In the genomic region with DNA sequence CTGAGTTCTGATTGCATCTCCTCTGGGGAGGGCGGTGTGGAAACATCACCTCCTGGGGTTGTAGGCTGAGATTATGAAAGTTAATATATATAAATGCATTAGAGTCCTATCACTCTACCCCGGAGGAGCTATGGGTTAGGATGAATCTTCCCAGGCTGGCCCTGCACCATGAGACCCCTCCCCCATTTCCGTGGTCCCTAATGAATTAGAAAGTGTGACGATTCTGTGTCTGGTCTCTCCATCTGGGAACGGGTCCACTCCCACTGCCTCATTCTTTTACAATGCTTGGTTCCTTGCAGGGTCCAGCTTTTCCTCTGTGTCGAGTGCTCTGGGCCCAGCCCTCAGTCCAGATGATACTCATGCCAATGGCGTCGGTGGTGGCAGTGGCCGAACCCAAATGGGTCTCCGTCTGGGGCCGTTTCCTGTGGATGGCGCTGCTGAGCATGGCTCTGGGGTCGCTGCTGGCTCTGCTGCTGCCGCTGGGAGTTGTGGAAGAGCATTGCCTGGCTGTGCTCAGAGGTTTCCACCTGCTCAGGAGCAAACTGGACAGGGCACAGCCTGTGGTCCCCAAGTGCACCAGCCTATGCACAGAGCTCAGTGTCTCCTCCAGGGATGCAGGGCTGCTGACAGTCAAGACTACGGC, we compare ENCODE assay signal across 8 mouse cellular contexts. TPM values are rescaled to one million over a fixed set of nuclear protein-coding genes. Genes with fewer than 3 reads are reported as not detected.
A peak's percentile ranks its signal among the peaks of the same experiment; 100 is the strongest.
DNase-seq lines count a peak whose midpoint lies in the region; ATAC-seq and TF ChIP-seq lines count a peak whose summit lies in the region.

No protein-coding gene starts in this region.

- H3K9me3 ChIP-seq in kidney, embryonic 15.5 days (replicated peaks) = no peaks in the 10 kb centered on the region
- no peaks in the 10 kb centered on the region for H3K9me3 ChIP-seq in forebrain, postnatal 0 days (ENCODE audit: low read length)
- H3K9me3 ChIP-seq in midbrain, embryonic 11.5 days (ENCODE audit: control insufficient read depth, low read length) = no peaks in the 10 kb centered on the region

- WGBS in kidney, embryonic 15.5 days = 36% methylated on average over 15 of the region's 15 CpGs
- 57% methylated on average over 15 of the region's 15 CpGs for WGBS in bone marrow, adult 2 months
- WGBS in forebrain, postnatal 0 days = 40% methylated on average over 15 of the region's 15 CpGs
- WGBS in midbrain, embryonic 11.5 days = 44% methylated on average over 15 of the region's 15 CpGs

- H3K9ac ChIP-seq in kidney, embryonic 15.5 days = peak overlapping the region; percentile 50
- H3K9ac ChIP-seq in forebrain, postnatal 0 days = peak overlapping the region; percentile 75
- peak overlapping the region; percentile 78 for H3K9ac ChIP-seq in midbrain, embryonic 11.5 days (ENCODE audit: low read length)

- TF ChIP-seq CTCF in bone marrow, adult 2 months (IDR thresholded peaks at IDR 0.05; ENCODE audit: control insufficient read depth, insufficient read depth, low read length) = no peak
- peak; percentile 30; the same call in 1 of the 2 replicates for TF ChIP-seq CTCF in forebrain, postnatal 0 days (IDR thresholded peaks at IDR 0.05; ENCODE audit: low read depth)

- no peaks in the 10 kb centered on the region for H3K27me3 ChIP-seq in kidney, embryonic 15.5 days
- H3K27me3 ChIP-seq in forebrain, postnatal 0 days (ENCODE audit: insufficient read depth, low read length) = no peaks in the 10 kb centered on the region
- H3K27me3 ChIP-seq in midbrain, embryonic 11.5 days (ENCODE audit: control insufficient read depth, insufficient read depth, low read length) = no peaks in the 10 kb centered on the region

- H3K4me3 ChIP-seq in kidney, embryonic 15.5 days (replicated peaks) = peak overlapping the region; percentile 65
- peak overlapping the region; percentile 83 for H3K4me3 ChIP-seq in bone marrow, adult 2 months (replicated peaks; ENCODE audit: control insufficient read depth, low read depth, low read length)
- H3K4me3 ChIP-seq in forebrain, postnatal 0 days (ENCODE audit: low read depth, low read length) = peak overlapping the region; percentile 65
- peak overlapping the region; percentile 64 for H3K4me3 ChIP-seq in midbrain, embryonic 11.5 days (ENCODE audit: low read depth, low read length)

- peaks cover 22% of the 10 kb centered on the region for H3K4me1 ChIP-seq in kidney, embryonic 15.5 days
- H3K4me1 ChIP-seq in bone marrow, adult 2 months (ENCODE audit: control insufficient read depth, insufficient read depth, low read length) = peaks cover 1% of the 10 kb centered on the region; the same call in 1 of the 2 replicates
- no peaks in the 10 kb centered on the region; the same call in none of the 2 replicates for H3K4me1 ChIP-seq in forebrain, postnatal 0 days (ENCODE audit: insufficient read depth)
- H3K4me1 ChIP-seq in midbrain, embryonic 11.5 days (ENCODE audit: control insufficient read depth, insufficient read depth, low read length) = peaks cover 14% of the 10 kb centered on the region

- DNase-seq in kidney, adult 18-20 months = no peak
- DNase-seq in forebrain, postnatal 0 days = no peak
- DNase-seq in midbrain, embryonic 11.5 days (ENCODE audit: low spot score, missing footprints) = no peak
- no peak for DNase-seq in gastrocnemius, postnatal 10 days
- no peak for DNase-seq in gastrocnemius, postnatal 25 days
- DNase-seq in urinary bladder, postnatal 10 days (ENCODE audit: low spot score) = no peak

- H3K27ac ChIP-seq in kidney, embryonic 15.5 days = peak overlapping the region; percentile 93; the same call in 1 of the 2 replicates
- no peak overlapping the region for H3K27ac ChIP-seq in bone marrow, adult 2 months (ENCODE audit: control insufficient read depth, insufficient read depth, low read depth, low read length, poor library complexity)
- no peak overlapping the region for H3K27ac ChIP-seq in forebrain, postnatal 0 days (ENCODE audit: low read depth, low read length)
- H3K27ac ChIP-seq in midbrain, embryonic 11.5 days (ENCODE audit: low read depth, low read length) = peak overlapping the region; percentile 93; the same call in 1 of the 2 replicates

- TF ChIP-seq POLR2A in bone marrow, adult 2 months (IDR thresholded peaks at IDR 0.05; ENCODE audit: borderline replicate concordance, control insufficient read depth, low read depth, low read length) = no peak

- no peak for ATAC-seq in kidney, embryonic 15.5 days (replicated peaks; ENCODE audit: low FRiP score)
- no peak for ATAC-seq in forebrain, postnatal 0 days
- no peak for ATAC-seq in midbrain, embryonic 11.5 days (ENCODE audit: low FRiP score)

- H3K4me2 ChIP-seq in kidney, embryonic 15.5 days = peak overlapping the region; percentile 91
- H3K4me2 ChIP-seq in forebrain, postnatal 0 days (ENCODE audit: low read depth) = peak overlapping the region; percentile 94
- H3K4me2 ChIP-seq in midbrain, embryonic 11.5 days = peak overlapping the region; percentile 57

- peaks cover 36% of the 10 kb centered on the region for H3K36me3 ChIP-seq in kidney, embryonic 15.5 days
- H3K36me3 ChIP-seq in forebrain, postnatal 0 days (ENCODE audit: insufficient read depth) = peaks cover 30% of the 10 kb centered on the region
- peaks cover 5% of the 10 kb centered on the region; the same call in 1 of the 2 replicates for H3K36me3 ChIP-seq in midbrain, embryonic 11.5 days (ENCODE audit: control insufficient read depth, insufficient read depth, low read length)

RNA-seq across cellular contexts. Expression of a gene that starts 1.0 kb away (rescaled TPM):
- 4.8 and 6.1 TPM in 2 replicates for polyA plus RNA-seq in kidney, embryonic 15.5 days (2015; fragmentation: Nextera tagmentation; extraction: Ambion mirVana)
- polyA plus RNA-seq in bone marrow, adult 2 months (2011; ENCODE audit: insufficient read depth, insufficient read length, low replicate concordance, missing spikeins) = 1.0 and 3.0 TPM in 2 replicates
- 9.2 TPM in 2 replicates for total RNA-seq in forebrain, postnatal 0 days (2014; rRNA removed)
- 6.9 and 8.0 TPM in 2 replicates for polyA plus RNA-seq in forebrain, postnatal 0 days (2015; fragmentation: Nextera tagmentation; extraction: Ambion mirVana)
- polyA plus RNA-seq in midbrain, embryonic 11.5 days (2014; fragmentation: Nextera tagmentation; extraction: Ambion mirVana) = 3.3 TPM in 2 replicates
- 1 to 10 TPM; 4.8 to 4.9 TPM for total RNA-seq in gastrocnemius, postnatal 10 days (2021)
- 1 to 10 TPM; 4.8 to 5.9 TPM for total RNA-seq in gastrocnemius, postnatal 25 days (2021)

RNA-seq across cellular contexts. Expression of a gene that starts 12.1 kb away (rescaled TPM):
- polyA plus RNA-seq in kidney, embryonic 15.5 days (2015; fragmentation: Nextera tagmentation; extraction: Ambion mirVana) = not detected in 2 replicates
- not detected in 2 replicates for polyA plus RNA-seq in bone marrow, adult 2 months (2011; ENCODE audit: insufficient read depth, insufficient read length, low replicate concordance, missing spikeins)
- total RNA-seq in forebrain, postnatal 0 days (2014; rRNA removed) = not detected in 2 replicates
- polyA plus RNA-seq in forebrain, postnatal 0 days (2015; fragmentation: Nextera tagmentation; extraction: Ambion mirVana) = not detected in 2 replicates
- not detected in 2 replicates for polyA plus RNA-seq in midbrain, embryonic 11.5 days (2014; fragmentation: Nextera tagmentation; extraction: Ambion mirVana)
- not detected for total RNA-seq in gastrocnemius, postnatal 10 days (2021)
- not detected for total RNA-seq in gastrocnemius, postnatal 25 days (2021)

RNA-seq across cellular contexts. Expression of a gene that starts 35.7 kb away (rescaled TPM):
- polyA plus RNA-seq in kidney, embryonic 15.5 days (2015; fragmentation: Nextera tagmentation; extraction: Ambion mirVana) = 57.6 and 59.2 TPM in 2 replicates
- polyA plus RNA-seq in bone marrow, adult 2 months (2011; ENCODE audit: insufficient read depth, insufficient read length, low replicate concordance, missing spikeins) = 42.7 and 57.4 TPM in 2 replicates
- total RNA-seq in forebrain, postnatal 0 days (2014; rRNA removed) = 47.4 and 54.0 TPM in 2 replicates
- polyA plus RNA-seq in forebrain, postnatal 0 days (2015; fragmentation: Nextera tagmentation; extraction: Ambion mirVana) = 21.6 and 28.5 TPM in 2 replicates
- polyA plus RNA-seq in midbrain, embryonic 11.5 days (2014; fragmentation: Nextera tagmentation; extraction: Ambion mirVana) = 49.6 and 55.2 TPM in 2 replicates
- 10 to 100 TPM in 1 of 2 experiments, 1 to 10 TPM in 1; 9.5 to 10.2 TPM for total RNA-seq in gastrocnemius, postnatal 10 days (2021)
- total RNA-seq in gastrocnemius, postnatal 25 days (2021) = 1 to 10 TPM; 5.8 to 8.2 TPM

RNA-seq across cellular contexts. Expression of a gene that starts 35.9 kb away (rescaled TPM):
- 104 and 112 TPM in 2 replicates for polyA plus RNA-seq in kidney, embryonic 15.5 days (2015; fragmentation: Nextera tagmentation; extraction: Ambion mirVana)
- 108 and 116 TPM in 2 replicates for polyA plus RNA-seq in bone marrow, adult 2 months (2011; ENCODE audit: insufficient read depth, insufficient read length, low replicate concordance, missing spikeins)
- 67.2 and 88.2 TPM in 2 replicates for total RNA-seq in forebrain, postnatal 0 days (2014; rRNA removed)
- polyA plus RNA-seq in forebrain, postnatal 0 days (2015; fragmentation: Nextera tagmentation; extraction: Ambion mirVana) = 98.9 and 119 TPM in 2 replicates
- 117 and 121 TPM in 2 replicates for polyA plus RNA-seq in midbrain, embryonic 11.5 days (2014; fragmentation: Nextera tagmentation; extraction: Ambion mirVana)
- 10 to 100 TPM; 76.8 to 89.1 TPM for total RNA-seq in gastrocnemius, postnatal 10 days (2021)
- total RNA-seq in gastrocnemius, postnatal 25 days (2021) = 100 to 1,000 TPM; 126 to 135 TPM

Comparison
In these comparisons a context has a peak if more than half of its experiments do, and no peak if none do; other contexts are left out.
1. H3K27ac ChIP-seq: peak in kidney, embryonic 15.5 days (single experiment) and midbrain, embryonic 11.5 days (single experiment); none in bone marrow, adult 2 months (single experiment) and forebrain, postnatal 0 days (single experiment).
2. Peak in every context shown above with its lines, with median percentiles within 50 percentile points of each other: H3K4me2 ChIP-seq, H3K4me3 ChIP-seq and H3K9ac ChIP-seq.